Mouse (Mus musculus) thymus, adult 2 months (tissue): Measurements from ENCODE around the gene Ccndbp1.

Experiments used
- CTCF ChIP-seq: fragments of 200-500 bp; IDR thresholded peaks from 2 replicates; pipeline ENCODE4 v1.5.1; 2012; ENCODE audit warnings: mild to moderate bottlenecking, control low read depth, low read length, moderate library complexity, borderline replicate concordance; ENCODE audit not compliant: control insufficient read depth, poor library complexity, insufficient read depth; ENCODE audit errors: extremely low read depth
- POLR2A ChIP-seq: fragments of 200-500 bp; IDR thresholded peaks from 2 replicates; pipeline ENCODE4 v1.6.1; 2012; ENCODE audit warnings: mild to moderate bottlenecking, low read length, control low read depth, moderate library complexity; ENCODE audit not compliant: control insufficient read depth, poor library complexity, insufficient read depth; ENCODE audit errors: extremely low read depth

DNA sequence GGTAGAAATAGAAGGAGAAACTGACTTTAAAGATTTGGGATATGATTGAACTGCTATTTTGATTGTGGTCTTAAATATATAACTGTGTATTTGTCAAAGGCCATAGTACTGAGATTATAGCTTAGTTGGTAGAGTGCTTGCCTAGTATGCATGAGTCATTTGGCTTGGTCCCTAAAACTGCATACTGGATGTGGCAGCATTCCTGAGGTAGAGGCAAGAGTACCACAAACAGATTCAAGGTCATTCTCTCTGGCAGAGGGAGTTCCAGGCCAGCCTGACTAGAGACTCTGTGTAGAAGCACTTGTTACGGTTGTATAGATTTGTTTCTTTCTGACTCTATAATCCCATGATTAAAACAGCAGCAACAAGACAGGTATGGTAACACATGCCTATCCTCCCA lies 28.4 kb upstream of the Ccndbp1 start:
- no peak for TF ChIP-seq CTCF
- no peak for TF ChIP-seq POLR2A
